Mouse (Mus musculus) left cerebral cortex, postnatal 14 days (tissue): Measurements from ENCODE around the gene Scrg1. TPM values are rescaled to one million over a fixed set of nuclear protein-coding genes. Genes with fewer than 3 reads are reported as not detected.
"Not testable (repeated sequence)": the region's sequence is repeated elsewhere in the genome, so short reads cannot be mapped to it uniquely, and the experiment has no call there.

Experiments
- DNase-seq, 2 experiments: peaks; one replicate each; pipeline ENCODE4 v3.0.0; 2021 to 2022; ENCODE audit warnings: low spot score in 2 of 2, mixed read lengths in 1 of 2
- intact Hi-C: fragments of 180-260 bp; cut with DNase I; formaldehyde crosslinking; loops from one replicate; pipeline ENCODE4 v1.15.1; 2025
- long read RNA-seq, 2 experiments: library from polyadenylated mRNA; stranded (forward); transcript quantifications; one replicate each; pipeline ENCODE4 v2.0.0; 2021
- total RNA-seq, 2 experiments: library from RNA; stranded (reverse); gene quantifications; 2 replicates each; pipeline ENCODE4 v1.2.3; 2021

The Scrg1 gene
- 10 to 100 TPM; 56.8 to 65.6 TPM for total RNA-seq
- long read RNA-seq, experiment 1, transcript Scrg1-201 (3 exons, 700 nt) = major isoform, 23 of 26 reads
- long read RNA-seq, experiment 1, partial matches to known transcripts = 0 of 26 reads
- long read RNA-seq, experiment 1, other reads (novel, unspliced or antisense) = 3 of 26 reads
- long read RNA-seq, experiment 2, transcript Scrg1-201 (3 exons, 700 nt) = major isoform, 11 of 12 reads
- long read RNA-seq, experiment 2, partial matches to known transcripts = 0 of 12 reads
- long read RNA-seq, experiment 2, other reads (novel, unspliced or antisense) = 1 of 12 reads

- intact Hi-C loops = loop anchor here (2.0 kb wide), 1 partner anchor 31 kb away; the partner anchor contains the start of gene Sap30
- DNase-seq = peak; percentile 28 to 36
These were observed at the start of gene Scrg1 for GRCm38 (mm10) chr8:57455765-57456164. Gene Scrg1 (plus strand): TSS chr8:57455923.

GRCm38 (mm10) chr8:57406366-57406765 is 49.4 kb upstream of the Scrg1 start:
- intact Hi-C loops = no loop called here
- no peak for DNase-seq

- intact Hi-C loops = no loop called here
- no peak for DNase-seq
These were observed 46.4 kb upstream of the Scrg1 start for GRCm38 (mm10) chr8:57409333-57409732.

- DNase-seq = peak in 1 of 2 experiments; percentile 15
- intact Hi-C loops = loop anchor here (5.0 kb wide), 1 partner anchor 58 kb away; no protein-coding TSS in a partner anchor
These were observed 45.8 kb upstream of the Scrg1 start for GRCm38 (mm10) chr8:57409779-57410472.

- peak in 1 of 2 experiments; percentile 44 for DNase-seq
- intact Hi-C loops = loop anchor here (5.0 kb wide), 1 partner anchor 58 kb away; no protein-coding TSS in a partner anchor
These were observed 45.3 kb upstream of the Scrg1 start for GRCm38 (mm10) chr8:57410473-57410863.

GRCm38 (mm10) chr8:57411366-57411765 is 44.4 kb upstream of the Scrg1 start:
- intact Hi-C loops = loop anchor here (5.0 kb wide), 1 partner anchor 59 kb away; no protein-coding TSS in a partner anchor
- no peak for DNase-seq

- intact Hi-C loops = no loop called here
- no peak for DNase-seq
These were observed 38.9 kb upstream of the Scrg1 start for GRCm38 (mm10) chr8:57416827-57417226.

- intact Hi-C loops = no loop called here
- peak; percentile 42 to 46 for DNase-seq
These were observed 29.6 kb upstream of the Scrg1 start for GRCm38 (mm10) chr8:57426074-57426473.

- DNase-seq = no peak
- intact Hi-C loops = no loop called here
These were observed 27.9 kb upstream of the Scrg1 start for GRCm38 (mm10) chr8:57427581-57428366.

- DNase-seq = no peak
- intact Hi-C loops = no loop called here
These were observed 27.2 kb upstream of the Scrg1 start for GRCm38 (mm10) chr8:57428566-57428965.

GRCm38 (mm10) chr8:57429166-57429887 is 26.4 kb upstream of the Scrg1 start:
- peak; percentile 46 to 76 for DNase-seq
- intact Hi-C loops = loop anchor here (1.0 kb wide), 1 partner anchor 102 kb away; no protein-coding TSS in a partner anchor

GRCm38 (mm10) chr8:57429888-57430274 is 25.8 kb upstream of the Scrg1 start:
- intact Hi-C loops = loop anchor here (1.0 to 5.0 kb wide), 2 partner anchors 101 to 362 kb away; no protein-coding TSS in a partner anchor
- DNase-seq = not testable (repeated sequence)

- DNase-seq = peak; percentile 43 to 85
- intact Hi-C loops = loop anchor here (5.0 kb wide), 1 partner anchor 361 kb away; no protein-coding TSS in a partner anchor
These were observed 24.8 kb upstream of the Scrg1 start for GRCm38 (mm10) chr8:57430901-57431300.

- no peak for DNase-seq
- intact Hi-C loops = loop anchor here (2.0 to 5.0 kb wide), 2 partner anchors 54 to 359 kb away; partner anchors contain the start of gene Sap30
These were observed 22.9 kb upstream of the Scrg1 start for GRCm38 (mm10) chr8:57432802-57433201.

GRCm38 (mm10) chr8:57435768-57436436 is 19.8 kb upstream of the Scrg1 start:
- DNase-seq = peak; percentile 84 to 92
- intact Hi-C loops = no loop called here

- no peak for DNase-seq
- intact Hi-C loops = no loop called here
These were observed 19.3 kb upstream of the Scrg1 start for GRCm38 (mm10) chr8:57436437-57436796.

GRCm38 (mm10) chr8:57441131-57441530 is 14.6 kb upstream of the Scrg1 start:
- DNase-seq = no peak
- intact Hi-C loops = no loop called here

GRCm38 (mm10) chr8:57441556-57441955 is 14.2 kb upstream of the Scrg1 start:
- DNase-seq = no peak
- intact Hi-C loops = no loop called here
